Mouse (Mus musculus) T-helper 1 cell (primary cell): ENCODE data around the gene Jdp2.

ENCODE experiments used
- in situ Hi-C: fragments of 300-600 bp; cut with MboI, MseI; formaldehyde crosslinking; loops from one replicate; pipeline ENCODE4 v1.15.1; 2025; ENCODE audit warnings: high pct_unique_total_duplicates

Jdp2 gene

DNA sequence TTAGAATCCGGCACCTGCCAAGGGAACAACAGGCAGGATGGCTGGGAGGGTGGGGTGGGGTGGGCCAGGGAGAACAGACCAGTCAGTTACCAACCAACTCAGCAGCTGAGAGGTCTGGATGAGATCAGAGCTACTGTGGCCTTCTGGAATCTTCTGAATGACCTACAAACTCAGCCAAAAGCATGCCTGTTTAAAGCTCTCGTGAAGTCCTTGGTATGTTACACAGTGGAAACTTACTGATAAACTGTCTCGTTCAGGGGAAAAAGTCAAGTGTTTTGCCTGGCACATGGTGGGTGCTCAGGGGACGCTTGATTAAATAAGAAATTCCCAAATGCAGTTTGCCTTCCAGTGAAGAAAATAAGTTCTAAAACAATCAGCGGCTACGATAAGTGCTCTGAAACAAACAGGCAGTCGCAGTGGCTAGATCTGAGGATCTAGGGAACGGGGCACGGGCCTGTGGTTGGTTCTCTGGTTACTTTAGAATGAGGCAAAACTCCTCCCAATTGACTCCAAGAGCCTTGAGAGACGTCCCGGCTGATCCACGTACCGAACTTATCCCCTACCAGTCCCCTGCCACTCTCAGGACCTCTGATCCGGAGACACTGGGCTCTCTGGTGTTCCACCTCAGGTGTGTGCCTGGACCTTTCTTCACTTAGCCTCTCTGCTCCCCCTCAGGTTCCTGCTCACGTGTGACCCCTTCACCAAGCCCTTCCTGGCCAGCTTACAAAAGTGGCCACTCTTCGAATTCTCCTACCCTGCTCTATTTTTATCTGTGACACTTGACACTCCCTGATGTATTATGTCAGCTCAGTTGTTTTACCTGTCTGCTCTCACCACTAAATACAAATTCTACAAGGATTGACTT lies 85.8 kb downstream of the Jdp2 start:
- in situ Hi-C loops: loop anchor here (5.0 to 10.0 kb wide), 4 partner anchors 48 to 390 kb away; partner anchors contain the start of gene Tgfb3

- in situ Hi-C loops: loop anchor here (5.0 to 10.0 kb wide), 4 partner anchors 46 to 388 kb away; partner anchors contain the start of gene Tgfb3
These were observed 87.8 kb downstream of the Jdp2 start, which contains the start of gene Batf for GRCm38 (mm10) chr12:85686466-85687216. Gene Batf, plus strand, starts transcription at chr12:85686669.

DNA sequence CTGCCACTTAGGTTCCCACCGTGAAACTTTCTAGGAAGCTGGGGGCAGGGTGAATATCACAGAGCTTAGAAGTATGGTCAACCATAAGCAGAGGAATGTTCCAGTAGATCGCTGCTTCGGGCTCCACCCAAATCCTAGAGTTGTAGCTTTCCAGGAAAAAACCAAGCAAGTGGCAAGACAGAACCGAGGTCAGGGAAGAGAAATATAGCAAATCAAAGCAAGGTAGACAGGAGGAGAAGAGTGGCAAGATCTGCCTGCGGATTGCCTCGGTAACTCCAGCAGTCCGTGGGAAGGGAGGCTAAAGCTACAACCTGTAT lies 88.3 kb downstream of the Jdp2 start:
- in situ Hi-C loops: loop anchor here (5.0 to 10.0 kb wide), 4 partner anchors 45 to 388 kb away; partner anchors contain the start of gene Tgfb3

DNA sequence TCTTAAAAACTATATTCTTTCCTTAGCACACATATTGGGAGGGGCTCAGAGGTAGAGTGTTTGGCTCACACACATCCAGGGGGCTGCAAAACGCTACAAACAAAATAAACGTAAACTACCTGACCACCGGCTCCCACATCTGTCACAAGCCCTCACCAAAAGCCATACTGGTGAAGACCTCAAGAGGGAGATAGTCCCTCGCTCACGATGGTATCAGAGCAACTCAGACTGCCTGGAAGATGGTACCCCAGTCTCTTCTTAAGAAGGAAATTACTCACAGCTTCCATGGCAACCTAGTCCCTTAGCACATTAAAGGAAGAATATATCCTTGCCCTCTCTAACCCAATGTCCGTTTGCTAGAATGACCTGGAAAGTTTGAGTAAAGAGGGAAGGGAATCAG lies 89.0 kb downstream of the Jdp2 start:
- in situ Hi-C loops: loop anchor here (5.0 to 10.0 kb wide), 4 partner anchors 44 to 387 kb away; partner anchors contain the start of gene Tgfb3
